ENCODE assay signal across 11 mouse cellular contexts in the genomic region with DNA sequence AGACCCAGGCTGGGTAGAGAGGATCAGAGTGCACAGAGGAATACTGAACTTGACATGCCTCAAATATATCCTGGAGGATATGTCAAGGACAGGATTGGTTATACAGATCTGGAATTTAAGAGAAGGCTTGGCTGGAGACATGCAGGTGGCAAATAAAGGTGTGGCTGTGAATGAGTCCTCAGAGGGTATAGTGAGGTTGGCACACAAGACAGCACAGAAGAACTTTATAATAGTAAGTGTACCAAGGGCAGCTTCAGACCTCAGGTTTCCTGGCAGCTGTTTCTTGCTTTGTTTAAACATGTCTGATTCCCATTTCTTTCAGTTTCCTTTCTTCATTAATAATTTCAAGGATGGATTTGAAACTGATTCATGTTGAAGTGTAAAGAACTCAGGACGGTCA. TPM values are rescaled to one million over a fixed set of nuclear protein-coding genes. Genes with fewer than 3 reads are reported as not detected.
DNase-seq lines count a peak whose midpoint lies in the region; ATAC-seq lines count a peak whose summit lies in the region.
"Had no signal": no experiment of that assay in that cellular context is flagged by ENCODE, and none has a peak within 500 bp of the region (broad histone marks: within the 10 kb centered on the region; RNA-seq: fewer than 3 reads in every experiment).

No protein-coding gene starts in this region.

- peaks cover 16% of the 10 kb centered on the region for H3K4me1 ChIP-seq in heart, embryonic 12.5 days (replicated peaks)
- H3K4me1 ChIP-seq in neural tube, embryonic 11.5 days (ENCODE audit: control insufficient read depth, insufficient read depth, low read length) = peaks cover 3% of the 10 kb centered on the region; the same call in 1 of the 2 replicates
- H3K4me1 ChIP-seq in liver, embryonic 12.5 days = peaks cover 46% of the 10 kb centered on the region

- no peak overlapping the region for H3K4me2 ChIP-seq in heart, embryonic 12.5 days
- 0 out of 2 replicates have a peak overlapping the region, but pooled peaks have one; percentile 80 for H3K4me2 ChIP-seq in neural tube, embryonic 11.5 days (ENCODE audit: low read depth)
- peak overlapping the region; percentile 83 for H3K4me2 ChIP-seq in liver, embryonic 12.5 days

- H3K9me3 ChIP-seq in heart, embryonic 12.5 days (replicated peaks) = no peaks in the 10 kb centered on the region
- H3K9me3 ChIP-seq in neural tube, embryonic 11.5 days (ENCODE audit: control insufficient read depth, low read length) = no peaks in the 10 kb centered on the region
- no peaks in the 10 kb centered on the region for H3K9me3 ChIP-seq in liver, embryonic 12.5 days (replicated peaks)

- H3K4me3 ChIP-seq in heart, embryonic 12.5 days = 0 out of 2 replicates have a peak overlapping the region, but pooled peaks have one; percentile 6
- no peak overlapping the region for H3K4me3 ChIP-seq in neural tube, embryonic 11.5 days (ENCODE audit: low read depth, low read length)
- peak overlapping the region; percentile 82 for H3K4me3 ChIP-seq in liver, embryonic 12.5 days

- no peak overlapping the region for H3K9ac ChIP-seq in heart, embryonic 12.5 days
- H3K9ac ChIP-seq in neural tube, embryonic 11.5 days (ENCODE audit: low read length) = no peak overlapping the region
- H3K9ac ChIP-seq in liver, embryonic 12.5 days = peak overlapping the region; percentile 76

- no peaks in the 10 kb centered on the region for H3K36me3 ChIP-seq in heart, embryonic 12.5 days
- H3K36me3 ChIP-seq in neural tube, embryonic 11.5 days (ENCODE audit: control insufficient read depth, insufficient read depth, low read length) = peaks cover 1% of the 10 kb centered on the region; the same call in 1 of the 2 replicates
- H3K36me3 ChIP-seq in liver, embryonic 12.5 days = peaks cover 14% of the 10 kb centered on the region

- DNase-seq in heart, postnatal 10 days = no peak
- DNase-seq in neural tube, embryonic 11.5 days (ENCODE audit: low spot score) = no peak
- DNase-seq in neural tube, embryonic 10.5 days (ENCODE audit: extremely low spot score, low spot score) = no peak
- DNase-seq in frontal cortex, adult 2 months (ENCODE audit: extremely low spot score in 1 of 2, low spot score in 1 of 2) = no peak
- DNase-seq in left cerebral cortex, postnatal 36 days (ENCODE audit: low spot score in 2 of 2) = no peak
- no peak for DNase-seq in cerebellum, postnatal 14 days
- DNase-seq: kidney, adult 8-10 months had no signal

- no peak for ATAC-seq in heart, embryonic 12.5 days (ENCODE audit: insufficient number of reproducible peaks, low FRiP score)
- no peak for ATAC-seq in neural tube, embryonic 11.5 days (ENCODE audit: insufficient read depth, low FRiP score, low TSS enrichment)
- no peak for ATAC-seq in liver, embryonic 12.5 days

- H3K27ac ChIP-seq in heart, embryonic 12.5 days (ENCODE audit: poor library complexity, severe bottlenecking) = no peak overlapping the region
- H3K27ac ChIP-seq in neural tube, embryonic 11.5 days (ENCODE audit: low read depth, low read length) = no peak overlapping the region
- no peak overlapping the region; the same call in 1 of the 2 replicates for H3K27ac ChIP-seq in liver, embryonic 12.5 days

- H3K27me3 ChIP-seq in heart, embryonic 12.5 days (replicated peaks) = no peaks in the 10 kb centered on the region
- H3K27me3 ChIP-seq in neural tube, embryonic 11.5 days (ENCODE audit: control insufficient read depth, insufficient read depth, low read length) = no peaks in the 10 kb centered on the region
- no peaks in the 10 kb centered on the region for H3K27me3 ChIP-seq in liver, embryonic 12.5 days (replicated peaks)

- intact Hi-C loops in heart, postnatal 10 days (cut with DNase I) = loop anchor here (2.0 to 5.0 kb wide), 2 partner anchors 26 to 130 kb away; a partner anchor contains a TSS
- intact Hi-C loops in left cerebral cortex, postnatal 36 days (cut with DNase I) = loop anchor here (5.0 kb wide), 1 partner anchor 35 kb away; no protein-coding TSS in a partner anchor

- WGBS in heart, embryonic 12.5 days = 96% methylated on average over 1 of the region's 1 CpGs
- WGBS in neural tube, embryonic 11.5 days = 95% methylated on average over 1 of the region's 1 CpGs
- 77% methylated on average over 1 of the region's 1 CpGs for WGBS in liver, embryonic 12.5 days (ENCODE audit: insufficient replicate concordance)

RNA-seq across cellular contexts. Expression of a gene that starts 1.1 kb away (rescaled TPM):
- 4.2 and 5.0 TPM in 2 replicates for polyA plus RNA-seq in heart, embryonic 12.5 days (2016; fragmentation: Nextera tagmentation; extraction: Ambion mirVana)
- total RNA-seq in heart, postnatal 10 days (2021) = 1 to 10 TPM; 2.4 to 2.9 TPM
- polyA plus RNA-seq in neural tube, embryonic 11.5 days (2014; fragmentation: Nextera tagmentation; extraction: Ambion mirVana) = 7.9 and 8.8 TPM in 2 replicates
- polyA plus RNA-seq in liver, embryonic 12.5 days (2016; fragmentation: Nextera tagmentation; extraction: Ambion mirVana) = 2.8 and 3.6 TPM in 2 replicates
- polyA plus RNA-seq in frontal cortex, adult 2 months (2012; rRNA removed) = 12.3 and 12.8 TPM in 2 replicates
- total RNA-seq in left cerebral cortex, postnatal 36 days (2021) = 1 to 10 TPM; 5.2 to 5.3 TPM

RNA-seq across cellular contexts. Expression of a gene that starts 1.4 kb away (rescaled TPM):
- polyA plus RNA-seq in heart, embryonic 12.5 days (2016; fragmentation: Nextera tagmentation; extraction: Ambion mirVana) = 67.8 and 70.6 TPM in 2 replicates
- total RNA-seq in heart, postnatal 10 days (2021) = 100 to 1,000 TPM in 1 of 2 experiments, 10 to 100 TPM in 1; 97.4 to 113 TPM
- polyA plus RNA-seq in neural tube, embryonic 11.5 days (2014; fragmentation: Nextera tagmentation; extraction: Ambion mirVana) = 89.9 and 102 TPM in 2 replicates
- 48.7 and 53.0 TPM in 2 replicates for polyA plus RNA-seq in liver, embryonic 12.5 days (2016; fragmentation: Nextera tagmentation; extraction: Ambion mirVana)
- polyA plus RNA-seq in frontal cortex, adult 2 months (2012; rRNA removed) = 65.6 and 68.8 TPM in 2 replicates
- 100 to 1,000 TPM in 1 of 2 experiments, 10 to 100 TPM in 1; 79.2 to 102 TPM for total RNA-seq in left cerebral cortex, postnatal 36 days (2021)

RNA-seq across cellular contexts. Expression of a gene that starts 26.4 kb away (rescaled TPM):
- polyA plus RNA-seq in heart, embryonic 12.5 days (2016; fragmentation: Nextera tagmentation; extraction: Ambion mirVana) = 0.42 and 0.45 TPM in 2 replicates
- total RNA-seq in heart, postnatal 10 days (2021) = not detected
- 0.53 and 1.0 TPM in 2 replicates for polyA plus RNA-seq in neural tube, embryonic 11.5 days (2014; fragmentation: Nextera tagmentation; extraction: Ambion mirVana)
- 0.14 and 0.30 TPM in 2 replicates for polyA plus RNA-seq in liver, embryonic 12.5 days (2016; fragmentation: Nextera tagmentation; extraction: Ambion mirVana)
- polyA plus RNA-seq in frontal cortex, adult 2 months (2012; rRNA removed) = 0.27 and 0.28 TPM in 2 replicates
- total RNA-seq in left cerebral cortex, postnatal 36 days (2021) = under 1 TPM in 1 of 2 experiments, not detected in 1; 0.18 TPM
- total RNA-seq: adrenal gland, adult 18-20 months; monocyte, adult 5-6 weeks had no signal

RNA-seq across cellular contexts. Expression of a gene that starts 26.8 kb away (rescaled TPM):
- polyA plus RNA-seq in heart, embryonic 12.5 days (2016; fragmentation: Nextera tagmentation; extraction: Ambion mirVana) = 128 and 131 TPM in 2 replicates
- total RNA-seq in heart, postnatal 10 days (2021) = 100 to 1,000 TPM in 1 of 2 experiments, 10 to 100 TPM in 1; 99.8 to 107 TPM
- 134 and 144 TPM in 2 replicates for polyA plus RNA-seq in neural tube, embryonic 11.5 days (2014; fragmentation: Nextera tagmentation; extraction: Ambion mirVana)
- polyA plus RNA-seq in liver, embryonic 12.5 days (2016; fragmentation: Nextera tagmentation; extraction: Ambion mirVana) = 82.3 and 82.5 TPM in 2 replicates
- 186 and 205 TPM in 2 replicates for polyA plus RNA-seq in frontal cortex, adult 2 months (2012; rRNA removed)
- 100 to 1,000 TPM in 1 of 2 experiments, 10 to 100 TPM in 1; 98.0 to 105 TPM for total RNA-seq in left cerebral cortex, postnatal 36 days (2021)
